Mouse (Mus musculus) ES-Bruce4 (cell line): ENCODE measurements at regions not wholly inside any gene's neighbourhood (a gene's known extent, or its start where the extent isn't known, plus 50 kb on each side); places are given as distances from the start of the nearest gene placed in this dataset.

Experiments used
- H3K27ac ChIP-seq: 2 replicates; pipeline ENCODE4 v1.5.1; 2012; ENCODE audit warnings: low read length, inconsistent platforms; ENCODE audit not compliant: insufficient read depth
- H3K27me3 ChIP-seq: 2 replicates; pipeline ENCODE4 v1.6.1; 2012; ENCODE audit warnings: mild to moderate bottlenecking, low read length, inconsistent platforms; ENCODE audit not compliant: control insufficient read depth, poor library complexity, insufficient read depth, severe bottlenecking
- H3K36me3 ChIP-seq: 2 replicates; pipeline ENCODE4 v1.6.1; 2012; ENCODE audit warnings: inconsistent platforms, mild to moderate bottlenecking, low read length, moderate library complexity; ENCODE audit not compliant: control insufficient read depth, poor library complexity, insufficient read depth, severe bottlenecking
- H3K4me1 ChIP-seq: one replicate; pipeline ENCODE4 v1.8.1; 2011; ENCODE audit warnings: low read length; ENCODE audit not compliant: control insufficient read depth, insufficient read depth
- H3K4me3 ChIP-seq: 2 replicates; pipeline ENCODE4 v1.5.1; 2011; ENCODE audit warnings: low read depth, mild to moderate bottlenecking, low read length
- H3K9ac ChIP-seq: 2 replicates; pipeline ENCODE4 v1.6.1; 2012; ENCODE audit warnings: low read depth, mild to moderate bottlenecking, inconsistent platforms; ENCODE audit not compliant: poor library complexity, severe bottlenecking
- H3K9me3 ChIP-seq: replicated peaks from 2 replicates; pipeline ENCODE4 v1.6.1; 2012; ENCODE audit warnings: mild to moderate bottlenecking, low read length, inconsistent platforms; ENCODE audit not compliant: control insufficient read depth, poor library complexity, insufficient read depth, severe bottlenecking
- CTCF ChIP-seq: IDR thresholded peaks from one replicate; pipeline ENCODE4 v1.8.1; 2011; ENCODE audit warnings: low read depth, low read length
- EP300 ChIP-seq: IDR thresholded peaks from 2 replicates; pipeline ENCODE4 v1.6.1; 2011; ENCODE audit warnings: low read depth, low read length; ENCODE audit not compliant: insufficient read depth
- POLR2A ChIP-seq: IDR thresholded peaks from one replicate; pipeline ENCODE4 v1.8.1; 2011; ENCODE audit warnings: low read length; ENCODE audit not compliant: insufficient read depth

DNA sequence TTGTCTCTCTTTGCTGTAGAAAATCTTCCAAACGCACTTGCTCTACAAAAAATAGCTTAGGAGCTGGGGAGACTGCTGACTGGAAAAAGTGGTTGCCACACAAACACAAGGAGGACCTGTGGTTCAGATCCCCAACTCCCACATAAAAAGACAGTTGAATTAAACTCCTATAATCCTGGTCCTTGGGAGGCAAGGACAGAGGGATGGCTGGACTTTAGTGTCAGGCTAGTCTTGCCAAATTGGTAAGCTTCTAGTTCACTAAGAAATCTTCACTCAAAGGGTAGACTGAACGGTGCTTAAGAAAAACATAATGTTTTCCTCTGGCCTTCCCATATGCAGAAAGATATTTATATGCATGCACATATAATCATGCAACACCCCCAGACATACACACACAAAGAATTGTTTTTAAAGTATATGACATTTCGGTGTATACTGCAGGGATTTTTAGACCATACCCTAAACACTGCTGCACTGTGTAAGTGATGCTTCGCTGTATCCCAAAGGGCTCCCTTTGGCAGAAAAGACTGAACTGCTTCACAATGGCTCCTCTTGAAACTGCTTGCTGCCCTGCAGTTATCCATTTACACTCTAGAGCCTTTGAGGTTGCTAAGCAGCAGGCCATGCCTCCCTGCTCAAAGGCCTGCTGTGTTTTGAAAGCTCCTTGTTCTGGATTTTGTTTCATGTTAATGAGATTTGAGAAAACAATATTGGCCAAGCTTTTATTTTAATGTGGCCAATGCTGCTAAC, 1299.3 kb downstream of the Zfp704 start:
- no peaks in the 10 kb centered on the region for H3K27me3 ChIP-seq
- H3K36me3 ChIP-seq, result no peaks in the 10 kb centered on the region
- H3K4me1 ChIP-seq, result no peaks in the 10 kb centered on the region
- no peak overlapping the region for H3K27ac ChIP-seq
- H3K4me3 ChIP-seq, result no peak overlapping the region
- H3K9ac ChIP-seq, result no peak overlapping the region
- TF ChIP-seq POLR2A (no peak), CTCF (no peak), EP300 (no peak)
- no peaks in the 10 kb centered on the region for H3K9me3 ChIP-seq

DNA sequence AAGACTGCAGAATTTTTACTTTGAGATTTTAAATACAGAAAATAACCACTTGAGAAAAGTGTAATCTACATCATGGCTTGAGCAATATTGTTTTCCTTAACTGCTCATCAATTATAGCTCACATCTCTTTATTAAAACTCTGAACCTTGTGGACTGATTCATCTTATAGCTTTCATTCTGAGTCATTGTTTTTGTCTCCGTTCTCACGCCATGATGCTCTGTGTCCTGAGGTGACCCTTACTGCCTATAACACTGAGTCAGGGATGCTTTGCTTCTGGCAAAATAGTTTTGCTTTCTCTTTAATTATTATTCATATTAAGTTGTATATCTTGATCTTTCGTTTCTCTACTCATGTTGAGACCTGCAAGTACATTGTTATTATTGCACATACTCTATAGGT, 1302.6 kb downstream of the Zfp704 start:
- Histone ChIP-seq H3K27ac (no peak overlapping the region), H3K9ac (no peak overlapping the region), H3K9me3 (no peaks in the 10 kb centered on the region; the same call in 1 of the 2 replicates), H3K36me3 (no peaks in the 10 kb centered on the region), H3K27me3 (no peaks in the 10 kb centered on the region), H3K4me1 (no peaks in the 10 kb centered on the region), H3K4me3 (no peak overlapping the region)
- TF ChIP-seq CTCF (no peak), POLR2A (no peak), EP300 (no peak)

- no peaks in the 10 kb centered on the region for H3K36me3 ChIP-seq
- H3K4me3 ChIP-seq, result no peak overlapping the region
- no peaks in the 10 kb centered on the region; the same call in 1 of the 2 replicates for H3K9me3 ChIP-seq
- no peak for TF ChIP-seq POLR2A
- no peak for TF ChIP-seq EP300
- no peak for TF ChIP-seq CTCF
- no peaks in the 10 kb centered on the region for H3K27me3 ChIP-seq
- H3K9ac ChIP-seq, result no peak overlapping the region
- no peak overlapping the region for H3K27ac ChIP-seq
- no peaks in the 10 kb centered on the region for H3K4me1 ChIP-seq
Observed at GRCm38 (mm10) chr3:8304784-8305183, 1305.1 kb downstream of the Zfp704 start.

- Histone ChIP-seq H3K9me3 (no peaks in the 10 kb centered on the region), H3K4me1 (no peaks in the 10 kb centered on the region), H3K4me3 (no peak overlapping the region), H3K27ac (no peak overlapping the region), H3K27me3 (no peaks in the 10 kb centered on the region), H3K9ac (no peak overlapping the region), H3K36me3 (no peaks in the 10 kb centered on the region)
- no peak for TF ChIP-seq CTCF
- TF ChIP-seq POLR2A, result no peak
- TF ChIP-seq EP300, result no peak
Observed at GRCm38 (mm10) chr3:8293036-8293435, 1316.8 kb downstream of the Zfp704 start.

GRCm38 (mm10) chr3:8289558-8289957, 1320.3 kb downstream of the Zfp704 start:
- H3K27ac ChIP-seq, result no peak overlapping the region
- H3K36me3 ChIP-seq, result no peaks in the 10 kb centered on the region
- TF ChIP-seq CTCF, result no peak
- TF ChIP-seq EP300, result no peak
- TF ChIP-seq POLR2A, result no peak
- H3K9me3 ChIP-seq, result no peaks in the 10 kb centered on the region
- no peaks in the 10 kb centered on the region for H3K27me3 ChIP-seq
- no peaks in the 10 kb centered on the region for H3K4me1 ChIP-seq
- H3K9ac ChIP-seq, result no peak overlapping the region
- no peak overlapping the region for H3K4me3 ChIP-seq

DNA sequence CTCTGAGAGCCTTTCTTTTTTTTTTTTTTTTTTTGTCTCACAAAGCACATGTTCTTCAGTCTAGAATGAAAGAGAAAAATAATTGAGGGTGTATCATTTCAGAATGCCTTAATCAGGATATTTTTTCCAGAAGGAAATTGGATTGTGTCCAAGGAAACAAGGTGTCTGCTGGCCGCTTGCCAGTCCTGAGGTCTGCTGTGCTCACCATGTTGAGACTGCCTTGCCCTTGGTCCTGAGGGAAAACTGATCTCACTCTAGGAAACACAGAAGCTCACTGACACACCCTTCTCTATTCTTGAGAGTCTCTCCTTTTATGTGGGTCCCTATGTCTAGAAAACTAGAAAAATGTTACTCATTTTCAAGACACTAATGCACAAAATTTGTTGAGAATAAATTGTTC, 1321.4 kb downstream of the Zfp704 start:
- no peak overlapping the region for H3K4me3 ChIP-seq
- H3K4me1 ChIP-seq, result no peaks in the 10 kb centered on the region
- H3K27ac ChIP-seq, result no peak overlapping the region
- no peaks in the 10 kb centered on the region for H3K27me3 ChIP-seq
- TF ChIP-seq POLR2A, result no peak
- no peak for TF ChIP-seq CTCF
- TF ChIP-seq EP300, result no peak
- H3K9ac ChIP-seq, result no peak overlapping the region
- H3K36me3 ChIP-seq, result no peaks in the 10 kb centered on the region
- H3K9me3 ChIP-seq, result no peaks in the 10 kb centered on the region
